Mouse (Mus musculus) erythroblast, embryonic 14.5 days (primary cell): Measurements from ENCODE around the gene Gbgt1.
"Not testable (repeated sequence)": the region's sequence is repeated elsewhere in the genome, so short reads cannot be mapped to it uniquely, and the experiment has no call there.

ENCODE experiments used
- GATA1 ChIP-seq: IDR thresholded peaks from 2 replicates; pipeline ENCODE4 v1.6.1; 2012; ENCODE audit warnings: low read length, inconsistent platforms, mixed read lengths
- TAL1 ChIP-seq: IDR thresholded peaks from 3 replicates; pipeline ENCODE4 v1.6.1; 2012; ENCODE audit warnings: low read length, inconsistent platforms, mixed read lengths

GRCm38 (mm10) chr2:28477993-28478392, 18.7 kb upstream of the Gbgt1 start:
- TF ChIP-seq TAL1, GATA1: not testable (repeated sequence)
